Comparison of ENCODE assay signal across 18 mouse cellular contexts in genomic region chr5:122543392-122543791, GRCm38 (mm10). TPM values are rescaled to one million over a fixed set of nuclear protein-coding genes. Genes with fewer than 3 reads are reported as not detected.
DNase-seq lines count a peak whose midpoint lies in the region; ATAC-seq and TF ChIP-seq lines count a peak whose summit lies in the region.
"Had no signal": no experiment of that assay in that cellular context is flagged by ENCODE, and none has a peak within 500 bp of the region (broad histone marks: within the 10 kb centered on the region; RNA-seq: fewer than 3 reads in every experiment).

No protein-coding gene starts in this region.

- no peak overlapping the region for H3K4me2 ChIP-seq in heart, embryonic 12.5 days
- H3K4me2 ChIP-seq: embryonic facial prominence, embryonic 13.5 days; forebrain, embryonic 12.5 days; hindbrain, embryonic 15.5 days had no signal

- no peak for DNase-seq in heart, adult 2 months
- no peak for DNase-seq in heart, postnatal 36 days
- no peak for DNase-seq in heart, adult 11 months
- no peak for DNase-seq in testis, postnatal 14 days (ENCODE audit: low spot score)
- DNase-seq in adrenal gland, postnatal 36 days, result no peak
- DNase-seq: adrenal gland, postnatal 10 days; cerebellum, adult 18-20 months; cerebellum, adult 9-11 months; cerebellum, postnatal 36 days; gastrocnemius, postnatal 25 days; kidney, adult 2 months had no signal

- TF ChIP-seq POLR2A in heart, adult 2 months (IDR thresholded peaks at IDR 0.05; ENCODE audit: insufficient read depth, low read depth, low read length), result no peak
- no peak for TF ChIP-seq POLR2A in testis, adult 2 months (IDR thresholded peaks at IDR 0.05; ENCODE audit: control insufficient read depth, low read depth, low read length)

- peaks cover 7% of the 10 kb centered on the region for H3K4me1 ChIP-seq in heart, adult 2 months (ENCODE audit: control insufficient read depth, insufficient read depth, low read length)
- peaks cover 22% of the 10 kb centered on the region for H3K4me1 ChIP-seq in heart, embryonic 12.5 days (replicated peaks)
- H3K4me1 ChIP-seq in testis, adult 2 months (ENCODE audit: control insufficient read depth, insufficient read depth, low read length), result no peaks in the 10 kb centered on the region
- H3K4me1 ChIP-seq: hindbrain, embryonic 15.5 days had no signal

- intact Hi-C loops in heart, adult 2 months (cut with DNase I), result loop anchor here (2.0 kb wide), 1 partner anchor 15 kb away; no protein-coding TSS in a partner anchor
- intact Hi-C loops in heart, postnatal 36 days (cut with DNase I), result no loop called here

- H3K9ac ChIP-seq in heart, adult 2 months (ENCODE audit: low read depth, low read length), result no peak overlapping the region
- H3K9ac ChIP-seq in heart, embryonic 12.5 days, result no peak overlapping the region
- H3K9ac ChIP-seq: embryonic facial prominence, embryonic 13.5 days; forebrain, embryonic 12.5 days; hindbrain, embryonic 15.5 days had no signal

- peak overlapping the region; percentile 76 for H3K27ac ChIP-seq in heart, adult 2 months
- peak overlapping the region; percentile 93 for H3K27ac ChIP-seq in heart, embryonic 12.5 days (ENCODE audit: poor library complexity, severe bottlenecking)
- peak overlapping the region; percentile 33 for H3K27ac ChIP-seq in testis, adult 2 months (ENCODE audit: control insufficient read depth, insufficient read depth, low read depth, low read length)
- H3K27ac ChIP-seq: embryonic facial prominence, embryonic 13.5 days; forebrain, embryonic 12.5 days; hindbrain, embryonic 15.5 days had no signal

- H3K4me3 ChIP-seq in heart, adult 2 months, result no peak overlapping the region
- H3K4me3 ChIP-seq in heart, embryonic 12.5 days, result no peak overlapping the region
- no peak overlapping the region for H3K4me3 ChIP-seq in testis, adult 2 months (ENCODE audit: control insufficient read depth, low read depth, low read length)
- H3K4me3 ChIP-seq: embryonic facial prominence, embryonic 13.5 days; forebrain, embryonic 12.5 days; hindbrain, embryonic 15.5 days had no signal

- 45% methylated on average over 6 of the region's 6 CpGs for WGBS in heart, adult 2 months
- 53% methylated on average over 6 of the region's 6 CpGs for WGBS in heart, embryonic 12.5 days

- no peaks in the 10 kb centered on the region for H3K79me2 ChIP-seq in heart, adult 2 months (replicated peaks; ENCODE audit: control insufficient read depth, insufficient read depth, low read length)

- no peak for TF ChIP-seq CTCF in heart, adult 2 months (IDR thresholded peaks at IDR 0.05)
- no peak for TF ChIP-seq CTCF in testis, adult 2 months (IDR thresholded peaks at IDR 0.05; ENCODE audit: control insufficient read depth, insufficient read depth, insufficient replicate concordance, low read depth, low read length)

- ATAC-seq in heart, embryonic 12.5 days (ENCODE audit: insufficient number of reproducible peaks, low FRiP score), result no peak
- ATAC-seq: forebrain, embryonic 16.5 days; intestine, embryonic 16.5 days had no signal

- H3K27me3 ChIP-seq in heart, adult 2 months (ENCODE audit: control insufficient read depth, insufficient read depth, low read length), result no peaks in the 10 kb centered on the region
- H3K27me3 ChIP-seq in heart, embryonic 12.5 days (replicated peaks), result no peaks in the 10 kb centered on the region
- no peaks in the 10 kb centered on the region for H3K27me3 ChIP-seq in testis, adult 2 months (ENCODE audit: control insufficient read depth, insufficient read depth, low read length)
- H3K27me3 ChIP-seq: embryonic facial prominence, embryonic 13.5 days; forebrain, embryonic 12.5 days; hindbrain, embryonic 15.5 days had no signal

- no peaks in the 10 kb centered on the region for H3K9me3 ChIP-seq in heart, embryonic 12.5 days (replicated peaks)
- H3K9me3 ChIP-seq: embryonic facial prominence, embryonic 13.5 days; forebrain, embryonic 12.5 days; hindbrain, embryonic 15.5 days had no signal

- TF ChIP-seq EP300 in heart, adult 2 months (IDR thresholded peaks at IDR 0.05; ENCODE audit: insufficient read depth, low read depth, low read length), result no peak

- H3K36me3 ChIP-seq in heart, adult 2 months (ENCODE audit: control insufficient read depth, insufficient read depth, low read length), result peaks cover 2% of the 10 kb centered on the region
- H3K36me3 ChIP-seq in heart, embryonic 12.5 days, result peaks cover 11% of the 10 kb centered on the region
- no peaks in the 10 kb centered on the region for H3K36me3 ChIP-seq in testis, adult 2 months (ENCODE audit: control insufficient read depth, insufficient read depth, low read length)

RNA-seq across cellular contexts. Expression of gene Atp2a2, which starts 41.4 kb away (rescaled TPM):
- over 10,000 TPM; 11,796 to 13,259 TPM for total RNA-seq in heart, adult 2 months (2021)
- 3,546 and 6,285 TPM in 2 replicates for polyA plus RNA-seq in heart, adult 2 months (2012; rRNA removed)
- total RNA-seq in heart, postnatal 36 days (2021), result over 10,000 TPM; 11,843 to 11,873 TPM
- polyA plus RNA-seq in heart, embryonic 12.5 days (2016; fragmentation: Nextera tagmentation; extraction: Ambion mirVana), result 414 and 424 TPM in 2 replicates
- 49.8 and 55.9 TPM in 2 replicates for polyA plus RNA-seq in testis, adult 2 months (2012; rRNA removed)
- total RNA-seq in adrenal gland, postnatal 36 days (2021), result 100 to 1,000 TPM; 195 to 199 TPM

Comparison
In these comparisons a context has a peak if more than half of its experiments do, and no peak if none do; other contexts are left out.
1. H3K27ac ChIP-seq: peak in every context shown above with its lines; median percentile 93 in heart, embryonic 12.5 days; 76 in heart, adult 2 months; 33 in testis, adult 2 months.
2. RNA of gene Atp2a2, which starts 41.4 kb away (total RNA-seq): 11,796 to 13,259 TPM in heart, adult 2 months and 11,843 to 11,873 TPM in heart, postnatal 36 days; 195 to 199 TPM in adrenal gland, postnatal 36 days; every median in the first group is over 10 times any median in the second.